Mouse (Mus musculus) pancreas, adult 10 weeks (tissue): ENCODE data around the gene Clec2g. TPM values are rescaled to one million over a fixed set of nuclear protein-coding genes. Genes with fewer than 3 reads are reported as not detected.

Source experiments
- polyA plus RNA-seq: library from polyadenylated mRNA; stranded (reverse); fragments of 350-450 nt; fragmentation: Illumina TruSeq; extraction: RNeasy Lipid Tissue Mini Kit (QIAGEN cat#74804); gene quantifications from one replicate; pipeline ENCODE4 v1.2.3, GENCODE M21; 2015; ENCODE audit warnings: low read depth, low replicate concordance; ENCODE audit not compliant: insufficient read depth

Gene Clec2g
- polyA plus RNA-seq: not detected

GRCm38 (mm10) chr6:128934081-128934480, at the start of gene Clec2g:
Clec2g (plus strand) TSS chr6:128934381.

GRCm38 (mm10) chr6:128887091-128887790, 46.9 kb upstream of the Clec2g start, which contains the start of gene Clec2i:
Clec2i (plus strand) TSS chr6:128887588.

GRCm38 (mm10) chr6:128890948-128891355, 43.2 kb upstream of the Clec2g start, which contains the start of gene BC035044:
BC035044 (minus strand) TSS chr6:128891126.

Other genes starting within 250 kb of the Clec2g start
- not detected for gene Klrb1, start 211.3 kb upstream of the Clec2g start, polyA plus RNA-seq
- gene Klrb1c, start 145.2 kb upstream of the Clec2g start, polyA plus RNA-seq: not detected
- not detected for gene Gm44511, start 108.1 kb upstream of the Clec2g start, polyA plus RNA-seq
- gene Klrb1b, start 108.0 kb upstream of the Clec2g start, polyA plus RNA-seq: not detected
- gene Clec2i, start 46.8 kb upstream of the Clec2g start, polyA plus RNA-seq: not detected
- gene BC035044, start 43.3 kb upstream of the Clec2g start, polyA plus RNA-seq: not detected
- gene Klrb1f, start 111.5 kb downstream of the Clec2g start, polyA plus RNA-seq: not detected
- not detected for gene Clec2e, start 166.5 kb downstream of the Clec2g start, polyA plus RNA-seq
- 34.1 TPM for gene Clec2d, start 246.2 kb downstream of the Clec2g start, polyA plus RNA-seq